Mouse (Mus musculus): ENCODE data around the gene Ntrk3. TPM values are rescaled to one million over a fixed set of nuclear protein-coding genes. Genes with fewer than 3 reads are reported as not detected.

Ntrk3 gene
- polyA plus RNA-seq, 1 experiment from 2014 or later = 12.3 TPM

GRCm38 (mm10) chr7:78179996-78180665, 557.7 kb downstream of the Ntrk3 start:
- H3K9ac ChIP-seq (ENCODE audit: low read length) = no peak overlapping the region
- ATAC-seq (ENCODE audit: insufficient read depth, low FRiP score, low TSS enrichment) (no peak), DNase-seq (ENCODE audit: low spot score) (no peak)
- WGBS = 78% methylated on average over 4 of the region's 4 CpGs
- no peaks in the 10 kb centered on the region for H3K36me3 ChIP-seq (ENCODE audit: control insufficient read depth, insufficient read depth, low read length)
- no peak overlapping the region for H3K4me2 ChIP-seq (ENCODE audit: low read depth)
- H3K9me3 ChIP-seq (ENCODE audit: control insufficient read depth, low read length) = no peaks in the 10 kb centered on the region
- no peak overlapping the region for H3K4me3 ChIP-seq (ENCODE audit: low read depth, low read length)
- no peaks in the 10 kb centered on the region for H3K4me1 ChIP-seq (ENCODE audit: control insufficient read depth, insufficient read depth, low read length)
- no peak overlapping the region for H3K27ac ChIP-seq (ENCODE audit: low read depth, low read length)
- no peaks in the 10 kb centered on the region for H3K27me3 ChIP-seq (ENCODE audit: control insufficient read depth, insufficient read depth, low read length)

- 67% methylated on average over 5 of the region's 5 CpGs for WGBS
- Histone ChIP-seq H3K9me3 (ENCODE audit: control insufficient read depth, low read length) (no peaks in the 10 kb centered on the region), H3K27me3 (ENCODE audit: control insufficient read depth, insufficient read depth, low read length) (no peaks in the 10 kb centered on the region), H3K36me3 (ENCODE audit: control insufficient read depth, insufficient read depth, low read length) (no peaks in the 10 kb centered on the region), H3K4me1 (ENCODE audit: control insufficient read depth, insufficient read depth, low read length) (no peaks in the 10 kb centered on the region), H3K27ac (ENCODE audit: low read depth, low read length) (no peak overlapping the region), H3K4me3 (ENCODE audit: low read depth, low read length) (no peak overlapping the region), H3K9ac (ENCODE audit: low read length) (no peak overlapping the region), H3K4me2 (ENCODE audit: low read depth) (no peak overlapping the region)
- DNase-seq (ENCODE audit: low spot score) (no peak), ATAC-seq (ENCODE audit: insufficient read depth, low FRiP score, low TSS enrichment) (peak; percentile 13; the same call in 1 of the 2 replicates)
These were observed 565.4 kb downstream of the Ntrk3 start for GRCm38 (mm10) chr7:78172267-78172955.

GRCm38 (mm10) chr7:78165466-78165865, 572.3 kb downstream of the Ntrk3 start:
- Histone ChIP-seq H3K27ac (ENCODE audit: low read depth, low read length) (no peak overlapping the region), H3K9ac (ENCODE audit: low read length) (no peak overlapping the region), H3K36me3 (ENCODE audit: control insufficient read depth, insufficient read depth, low read length) (no peaks in the 10 kb centered on the region), H3K27me3 (ENCODE audit: control insufficient read depth, insufficient read depth, low read length) (no peaks in the 10 kb centered on the region), H3K4me1 (ENCODE audit: control insufficient read depth, insufficient read depth, low read length) (no peaks in the 10 kb centered on the region), H3K9me3 (ENCODE audit: control insufficient read depth, low read length) (no peaks in the 10 kb centered on the region), H3K4me2 (ENCODE audit: low read depth) (no peak overlapping the region), H3K4me3 (ENCODE audit: low read depth, low read length) (no peak overlapping the region)
- no peak for ATAC-seq (ENCODE audit: insufficient read depth, low FRiP score, low TSS enrichment)
- no peak for DNase-seq (ENCODE audit: low spot score)
- WGBS = 33% methylated on average over 1 of the region's 1 CpGs

GRCm38 (mm10) chr7:78157946-78158345, 579.9 kb downstream of the Ntrk3 start:
- ATAC-seq (ENCODE audit: insufficient read depth, low FRiP score, low TSS enrichment) (no peak), DNase-seq (ENCODE audit: low spot score) (no peak)
- no peak overlapping the region for H3K9ac ChIP-seq (ENCODE audit: low read length)
- H3K4me2 ChIP-seq (ENCODE audit: low read depth) = no peak overlapping the region
- H3K4me1 ChIP-seq (ENCODE audit: control insufficient read depth, insufficient read depth, low read length) = no peaks in the 10 kb centered on the region
- no peaks in the 10 kb centered on the region for H3K9me3 ChIP-seq (ENCODE audit: control insufficient read depth, low read length)
- H3K27me3 ChIP-seq (ENCODE audit: control insufficient read depth, insufficient read depth, low read length) = no peaks in the 10 kb centered on the region
- H3K4me3 ChIP-seq (ENCODE audit: low read depth, low read length) = no peak overlapping the region
- no peak overlapping the region for H3K27ac ChIP-seq (ENCODE audit: low read depth, low read length)
- H3K36me3 ChIP-seq (ENCODE audit: control insufficient read depth, insufficient read depth, low read length) = no peaks in the 10 kb centered on the region
- 91% methylated on average over 2 of the region's 2 CpGs for WGBS

GRCm38 (mm10) chr7:78145251-78145650, 592.6 kb downstream of the Ntrk3 start:
- no peaks in the 10 kb centered on the region for H3K27me3 ChIP-seq (ENCODE audit: control insufficient read depth, insufficient read depth, low read length)
- H3K36me3 ChIP-seq (ENCODE audit: control insufficient read depth, insufficient read depth, low read length) = no peaks in the 10 kb centered on the region
- H3K4me3 ChIP-seq (ENCODE audit: low read depth, low read length) = no peak overlapping the region
- no peak for ATAC-seq (ENCODE audit: insufficient read depth, low FRiP score, low TSS enrichment)
- no peak overlapping the region for H3K4me2 ChIP-seq (ENCODE audit: low read depth)
- no peaks in the 10 kb centered on the region for H3K4me1 ChIP-seq (ENCODE audit: control insufficient read depth, insufficient read depth, low read length)
- DNase-seq (ENCODE audit: low spot score) = peak; percentile 21
- H3K27ac ChIP-seq (ENCODE audit: low read depth, low read length) = no peak overlapping the region
- H3K9ac ChIP-seq (ENCODE audit: low read length) = no peak overlapping the region
- WGBS = 52% methylated on average over 4 of the region's 4 CpGs
- no peaks in the 10 kb centered on the region for H3K9me3 ChIP-seq (ENCODE audit: control insufficient read depth, low read length)

- ATAC-seq (ENCODE audit: insufficient read depth, low FRiP score, low TSS enrichment) (no peak), DNase-seq (ENCODE audit: low spot score) (peak; percentile 15)
- no peak overlapping the region for H3K27ac ChIP-seq (ENCODE audit: low read depth, low read length)
- no peaks in the 10 kb centered on the region for H3K27me3 ChIP-seq (ENCODE audit: control insufficient read depth, insufficient read depth, low read length)
- H3K9me3 ChIP-seq (ENCODE audit: control insufficient read depth, low read length) = no peaks in the 10 kb centered on the region
- WGBS = 76% methylated on average over 3 of the region's 3 CpGs
- H3K4me1 ChIP-seq (ENCODE audit: control insufficient read depth, insufficient read depth, low read length) = no peaks in the 10 kb centered on the region
- H3K36me3 ChIP-seq (ENCODE audit: control insufficient read depth, insufficient read depth, low read length) = no peaks in the 10 kb centered on the region
- no peak overlapping the region for H3K4me2 ChIP-seq (ENCODE audit: low read depth)
- no peak overlapping the region for H3K9ac ChIP-seq (ENCODE audit: low read length)
- H3K4me3 ChIP-seq (ENCODE audit: low read depth, low read length) = no peak overlapping the region
These were observed 593.0 kb downstream of the Ntrk3 start for GRCm38 (mm10) chr7:78144849-78145248.

GRCm38 (mm10) chr7:78129966-78130365, 607.8 kb downstream of the Ntrk3 start:
- Histone ChIP-seq H3K27me3 (ENCODE audit: control insufficient read depth, insufficient read depth, low read length) (no peaks in the 10 kb centered on the region), H3K4me3 (ENCODE audit: low read depth, low read length) (no peak overlapping the region), H3K4me2 (ENCODE audit: low read depth) (no peak overlapping the region), H3K4me1 (ENCODE audit: control insufficient read depth, insufficient read depth, low read length) (no peaks in the 10 kb centered on the region), H3K9me3 (ENCODE audit: control insufficient read depth, low read length) (no peaks in the 10 kb centered on the region), H3K9ac (ENCODE audit: low read length) (no peak overlapping the region), H3K36me3 (ENCODE audit: control insufficient read depth, insufficient read depth, low read length) (no peaks in the 10 kb centered on the region), H3K27ac (ENCODE audit: low read depth, low read length) (no peak overlapping the region)
- no peak for ATAC-seq (ENCODE audit: insufficient read depth, low FRiP score, low TSS enrichment)
- 78% methylated on average over 1 of the region's 1 CpGs for WGBS
- DNase-seq (ENCODE audit: low spot score) = no peak

Data from neural tube, embryonic 11.5 days (tissue).